Mouse (Mus musculus) liver, embryonic 15.5 days (tissue): Measurements from ENCODE around the gene Sparcl1. TPM values are rescaled to one million over a fixed set of nuclear protein-coding genes. Genes with fewer than 3 reads are reported as not detected.

Experiments used
- ATAC-seq: fragments of 200-750 bp; cut with Nextera tagmentation; 2 replicates; pipeline ENCODE4 v1.8.0; 2017; ENCODE audit warnings: moderate number of reproducible peaks, mild to moderate bottlenecking, moderate library complexity; ENCODE audit not compliant: insufficient read depth
- H3K27ac ChIP-seq: fragments of 300-500 bp; sonication (generic); replicated peaks from 2 replicates; pipeline ENCODE4 v1.5.1; 2015; ENCODE audit warnings: mild to moderate bottlenecking, inconsistent platforms
- H3K27me3 ChIP-seq: fragments of 300-500 bp; sonication (generic); 2 replicates; pipeline ENCODE4 v1.6.1; 2015; ENCODE audit warnings: mild to moderate bottlenecking, inconsistent platforms
- H3K36me3 ChIP-seq: fragments of 300-500 bp; sonication (generic); replicated peaks from 2 replicates; pipeline ENCODE4 v1.6.1; 2015; ENCODE audit warnings: moderate library complexity, mild to moderate bottlenecking, inconsistent platforms
- H3K4me1 ChIP-seq: fragments of 300-500 bp; sonication (generic); replicated peaks from 2 replicates; pipeline ENCODE4 v1.6.1; 2015; ENCODE audit warnings: inconsistent platforms
- H3K4me2 ChIP-seq: fragments of 300-500 bp; sonication (generic); 2 replicates; pipeline ENCODE4 v1.6.1; 2015; ENCODE audit warnings: moderate library complexity, mild to moderate bottlenecking, inconsistent platforms
- H3K4me3 ChIP-seq: fragments of 300-500 bp; sonication (generic); replicated peaks from 2 replicates; pipeline ENCODE4 v1.5.1; 2015; ENCODE audit warnings: mild to moderate bottlenecking, inconsistent platforms
- H3K9ac ChIP-seq: fragments of 300-500 bp; sonication (generic); 2 replicates; pipeline ENCODE4 v1.6.1; 2015; ENCODE audit warnings: moderate library complexity, mild to moderate bottlenecking, inconsistent platforms
- H3K9me3 ChIP-seq: fragments of 300-500 bp; sonication (generic); replicated peaks from 2 replicates; pipeline ENCODE4 v1.6.1; 2016; ENCODE audit warnings: inconsistent platforms
- WGBS: fragments of 180-500 bp; shearing (Covaris S2); methylation state at CpG from one replicate; pipeline ENCODE4 v1.1.7; 2015; ENCODE audit warnings: mixed read lengths; ENCODE audit not compliant: insufficient replicate concordance; 5-methylcytosine and 5-hydroxymethylcytosine counted together
- polyA plus RNA-seq: library from polyadenylated mRNA; unstranded; fragments of >200 nt; fragmentation: Nextera tagmentation; extraction: Ambion mirVana; gene quantifications from 2 replicates; pipeline ENCODE4 v1.2.1, GENCODE M21; 2015

The Sparcl1 gene
- polyA plus RNA-seq, 1 experiment from 2014 or later: 3.2 TPM

DNA sequence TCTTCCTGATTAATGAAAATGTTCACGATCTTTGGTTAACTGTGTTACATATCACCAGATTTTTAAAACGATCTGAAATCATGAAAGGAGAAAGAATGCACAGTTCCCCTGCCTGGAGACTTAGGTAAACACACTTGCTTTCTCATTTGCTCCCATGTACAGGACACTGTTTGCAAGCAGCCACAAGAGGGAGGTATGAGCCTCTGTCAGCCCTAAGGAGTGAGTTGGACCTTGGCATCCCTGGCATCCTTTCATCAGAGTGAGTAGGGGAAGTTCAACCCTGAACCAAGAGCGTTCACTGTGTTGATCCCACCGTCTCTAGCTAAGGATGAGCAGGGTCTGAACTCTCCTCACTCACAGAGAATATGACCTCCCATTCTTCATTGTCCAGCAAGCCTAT, 18.0 kb upstream of the Sparcl1 start:
- WGBS: 36% methylated on average over 4 of the region's 4 CpGs
- ATAC-seq: no peak
- H3K27me3 ChIP-seq: no peaks in the 10 kb centered on the region

GRCm38 (mm10) chr5:104130891-104131290, 17.4 kb upstream of the Sparcl1 start:
- Histone ChIP-seq H3K4me2 (no peak overlapping the region), H3K27me3 (no peaks in the 10 kb centered on the region), H3K4me1 (no peaks in the 10 kb centered on the region), H3K9me3 (no peaks in the 10 kb centered on the region), H3K9ac (no peak overlapping the region), H3K36me3 (no peaks in the 10 kb centered on the region), H3K4me3 (no peak overlapping the region), H3K27ac (no peak overlapping the region)
- 73% methylated on average over 4 of the region's 4 CpGs for WGBS
- ATAC-seq: no peak

More for the DNA sequence above, 18.0 kb upstream of the Sparcl1 start:
- Histone ChIP-seq H3K4me3 (no peak overlapping the region), H3K27ac (no peak overlapping the region), H3K4me1 (no peaks in the 10 kb centered on the region), H3K9me3 (no peaks in the 10 kb centered on the region), H3K4me2 (no peak overlapping the region), H3K9ac (no peak overlapping the region), H3K36me3 (no peaks in the 10 kb centered on the region)

DNA sequence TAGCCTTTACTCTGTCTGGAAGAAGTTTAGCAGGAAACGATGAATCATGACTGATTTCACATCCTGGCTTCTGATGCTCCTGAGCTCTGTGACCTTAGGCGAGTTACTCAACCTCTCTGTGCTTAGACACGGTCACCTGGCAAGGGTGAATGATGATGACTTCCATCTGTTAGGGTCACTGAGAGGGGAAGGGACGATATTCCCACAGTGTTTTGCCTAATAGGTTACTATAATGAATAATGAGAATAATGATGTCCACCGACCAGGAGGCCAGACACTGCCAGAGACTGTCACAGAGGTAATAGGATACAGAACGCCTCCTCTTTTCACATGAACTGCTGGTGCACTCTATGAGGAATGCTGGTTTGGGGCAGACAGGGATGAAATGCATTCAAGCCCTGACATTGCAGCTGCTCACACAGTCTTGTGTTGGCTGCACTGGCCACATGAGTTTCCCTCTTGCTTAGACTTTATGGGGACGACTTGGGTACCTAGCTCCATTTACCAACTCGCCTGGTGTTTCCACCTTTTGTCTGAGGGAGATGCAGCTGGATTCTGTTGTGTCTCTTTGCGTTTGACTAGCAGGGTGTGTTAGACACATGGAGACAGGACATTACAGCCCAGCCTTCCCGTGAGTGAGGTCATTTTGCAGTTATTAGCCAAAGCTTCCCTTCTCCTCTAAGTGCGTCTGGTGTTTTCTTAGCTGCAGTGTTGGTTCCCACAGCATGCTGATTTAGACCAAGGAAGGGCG, 14.9 kb upstream of the Sparcl1 start:
- no peak overlapping the region for H3K4me3 ChIP-seq
- H3K9me3 ChIP-seq: no peaks in the 10 kb centered on the region
- no peak overlapping the region for H3K27ac ChIP-seq
- H3K4me2 ChIP-seq: no peak overlapping the region
- H3K9ac ChIP-seq: no peak overlapping the region
- no peaks in the 10 kb centered on the region for H3K27me3 ChIP-seq
- no peaks in the 10 kb centered on the region for H3K4me1 ChIP-seq
- no peak for ATAC-seq
- no peaks in the 10 kb centered on the region for H3K36me3 ChIP-seq
- WGBS: 46% methylated on average over 12 of the region's 12 CpGs

GRCm38 (mm10) chr5:104127351-104127750, 13.8 kb upstream of the Sparcl1 start:
- no peaks in the 10 kb centered on the region for H3K9me3 ChIP-seq
- no peak overlapping the region for H3K4me3 ChIP-seq
- no peaks in the 10 kb centered on the region for H3K36me3 ChIP-seq
- H3K27ac ChIP-seq: no peak overlapping the region
- no peak overlapping the region for H3K4me2 ChIP-seq
- ATAC-seq: no peak
- H3K9ac ChIP-seq: no peak overlapping the region
- 27% methylated on average over 1 of the region's 1 CpGs for WGBS
- H3K4me1 ChIP-seq: no peaks in the 10 kb centered on the region
- H3K27me3 ChIP-seq: no peaks in the 10 kb centered on the region

DNA sequence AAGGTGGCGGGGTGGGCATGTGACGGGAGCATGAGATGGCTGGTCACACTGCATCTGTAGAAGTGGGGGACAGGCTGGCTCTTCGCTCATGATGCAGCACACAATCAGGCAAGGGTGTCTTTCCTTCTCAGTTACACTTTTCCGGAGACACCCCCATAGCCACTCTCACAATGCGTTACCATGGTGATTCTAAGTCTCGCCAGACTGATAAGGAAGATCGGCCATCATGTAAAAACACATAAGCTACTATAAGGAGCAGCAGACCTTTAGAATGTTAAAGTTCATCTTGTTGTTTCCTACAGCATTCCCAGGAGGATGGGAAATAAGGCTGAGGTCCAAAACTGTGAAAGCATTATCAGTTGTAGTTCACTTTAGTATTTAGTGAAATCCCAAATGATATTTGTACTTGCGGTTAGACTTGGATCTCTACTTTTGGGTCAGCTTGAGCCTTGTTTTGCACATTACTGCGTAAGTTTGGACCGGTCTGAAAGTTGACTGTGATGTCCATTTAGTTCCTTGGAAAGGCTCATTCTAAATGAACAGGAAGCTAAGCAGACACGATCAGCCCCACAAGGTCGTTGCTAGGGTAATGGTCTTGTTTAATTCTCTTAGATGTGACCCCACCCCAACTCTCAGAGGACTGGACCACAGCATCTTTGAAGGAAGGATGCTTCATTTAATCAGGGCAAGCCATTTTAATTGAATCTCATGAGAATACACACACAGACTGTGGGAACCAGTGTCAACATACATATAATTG, 13.2 kb upstream of the Sparcl1 start:
- H3K4me3 ChIP-seq: no peak overlapping the region
- no peak overlapping the region for H3K9ac ChIP-seq
- no peaks in the 10 kb centered on the region for H3K4me1 ChIP-seq
- 70% methylated on average over 12 of the region's 12 CpGs for WGBS
- no peaks in the 10 kb centered on the region for H3K27me3 ChIP-seq
- H3K4me2 ChIP-seq: no peak overlapping the region
- no peak overlapping the region for H3K27ac ChIP-seq
- no peak for ATAC-seq
- no peaks in the 10 kb centered on the region for H3K36me3 ChIP-seq
- no peaks in the 10 kb centered on the region for H3K9me3 ChIP-seq

- no peaks in the 10 kb centered on the region for H3K4me1 ChIP-seq
- H3K9me3 ChIP-seq: no peaks in the 10 kb centered on the region
- no peak overlapping the region for H3K27ac ChIP-seq
- ATAC-seq: no peak
- WGBS: 59% methylated on average over 6 of the region's 6 CpGs
- no peaks in the 10 kb centered on the region for H3K27me3 ChIP-seq
- no peak overlapping the region for H3K9ac ChIP-seq
- no peak overlapping the region for H3K4me2 ChIP-seq
- H3K4me3 ChIP-seq: no peak overlapping the region
- H3K36me3 ChIP-seq: no peaks in the 10 kb centered on the region
These were observed 10.6 kb upstream of the Sparcl1 start for GRCm38 (mm10) chr5:104124016-104124658.

DNA sequence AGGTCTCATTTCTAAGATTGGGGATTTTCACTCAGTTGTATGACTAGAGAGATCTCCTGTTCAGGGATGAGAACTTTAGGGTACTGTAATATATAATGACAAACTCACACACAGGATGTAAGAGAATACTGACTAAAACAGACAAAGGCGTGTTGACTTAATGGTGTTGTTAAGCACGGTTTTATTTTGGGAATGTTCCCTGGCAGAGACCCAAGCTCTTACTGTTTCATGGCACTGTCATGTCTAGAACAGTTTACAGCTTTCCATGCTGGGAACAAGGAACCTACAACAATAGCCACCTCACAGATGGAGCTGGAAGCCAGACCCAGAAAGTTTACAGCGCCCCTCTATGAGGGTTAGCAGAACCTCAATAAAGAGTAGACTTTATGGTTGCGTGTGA, 2.4 kb upstream of the Sparcl1 start:
- Histone ChIP-seq H3K27me3 (no peaks in the 10 kb centered on the region), H3K27ac (no peak overlapping the region), H3K4me3 (no peak overlapping the region), H3K4me1 (no peaks in the 10 kb centered on the region), H3K4me2 (no peak overlapping the region), H3K9me3 (no peaks in the 10 kb centered on the region), H3K36me3 (no peaks in the 10 kb centered on the region), H3K9ac (no peak overlapping the region)
- 75% methylated on average over 4 of the region's 4 CpGs for WGBS
- ATAC-seq: no peak

DNA sequence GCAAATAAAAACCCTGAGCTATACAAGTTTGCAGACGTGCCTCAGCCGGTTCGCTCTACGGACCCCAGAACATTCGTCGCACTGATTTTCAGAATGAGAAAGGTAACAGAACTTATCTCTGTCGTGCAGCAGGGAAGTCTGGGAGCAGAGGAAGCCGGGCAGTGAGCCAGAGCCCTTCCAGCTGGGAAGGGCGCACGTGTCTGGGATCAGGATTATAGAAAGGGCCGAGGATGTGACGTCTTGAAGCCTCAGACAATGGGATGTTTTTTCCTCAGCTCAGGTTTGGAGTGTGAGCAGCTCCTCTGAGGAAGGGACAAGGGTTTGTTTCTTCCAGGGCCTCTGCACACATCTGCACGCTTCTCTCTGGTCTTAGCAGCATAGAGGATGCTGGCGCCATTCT, 1.6 kb upstream of the Sparcl1 start:
- no peak overlapping the region for H3K4me2 ChIP-seq

GRCm38 (mm10) chr5:104112511-104112910, 1.0 kb downstream of the Sparcl1 start:
- no peak for ATAC-seq
- H3K4me1 ChIP-seq: no peaks in the 10 kb centered on the region
- H3K27ac ChIP-seq: no peak overlapping the region
- H3K4me2 ChIP-seq: no peak overlapping the region
- no peaks in the 10 kb centered on the region for H3K36me3 ChIP-seq
- no peak overlapping the region for H3K4me3 ChIP-seq
- WGBS: 12% methylated on average over 5 of the region's 5 CpGs
- no peak overlapping the region for H3K9ac ChIP-seq
- no peaks in the 10 kb centered on the region for H3K9me3 ChIP-seq
- no peaks in the 10 kb centered on the region for H3K27me3 ChIP-seq

More for the DNA sequence above, 1.6 kb upstream of the Sparcl1 start:
- no peak overlapping the region for H3K4me3 ChIP-seq
- H3K27me3 ChIP-seq: no peaks in the 10 kb centered on the region
- H3K36me3 ChIP-seq: no peaks in the 10 kb centered on the region
- no peak overlapping the region for H3K27ac ChIP-seq
- H3K4me1 ChIP-seq: no peaks in the 10 kb centered on the region
- no peak overlapping the region for H3K9ac ChIP-seq
- 42% methylated on average over 14 of the region's 14 CpGs for WGBS
- ATAC-seq: peak; percentile 42; the same call in 1 of the 2 replicates
- H3K9me3 ChIP-seq: no peaks in the 10 kb centered on the region

DNA sequence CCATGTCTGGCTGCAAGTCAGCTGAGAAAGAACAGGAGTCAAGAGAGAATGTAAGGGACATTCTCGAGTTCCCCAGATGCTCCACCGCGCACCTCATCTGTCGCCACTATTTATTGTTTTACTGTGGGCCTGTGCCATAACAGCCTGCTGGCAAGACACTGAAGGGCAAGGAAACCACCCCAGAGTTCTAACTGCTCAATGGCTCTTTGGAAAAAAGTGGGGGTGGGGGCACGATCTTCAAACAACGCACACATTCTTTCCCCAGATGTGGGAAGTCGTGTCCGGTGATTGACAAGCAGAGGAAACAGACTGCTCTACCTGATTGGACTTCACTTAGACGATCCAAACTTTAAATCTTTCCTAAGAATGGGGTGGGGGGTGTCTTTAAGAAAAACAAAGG, 1.5 kb downstream of the Sparcl1 start:
- no peaks in the 10 kb centered on the region for H3K27me3 ChIP-seq
- no peak overlapping the region for H3K9ac ChIP-seq
- no peak overlapping the region for H3K4me3 ChIP-seq
- H3K4me2 ChIP-seq: no peak overlapping the region
- ATAC-seq: no peak
- H3K36me3 ChIP-seq: no peaks in the 10 kb centered on the region
- H3K27ac ChIP-seq: no peak overlapping the region
- H3K4me1 ChIP-seq: no peaks in the 10 kb centered on the region
- H3K9me3 ChIP-seq: no peaks in the 10 kb centered on the region
- 7% methylated on average over 9 of the region's 9 CpGs for WGBS

DNA sequence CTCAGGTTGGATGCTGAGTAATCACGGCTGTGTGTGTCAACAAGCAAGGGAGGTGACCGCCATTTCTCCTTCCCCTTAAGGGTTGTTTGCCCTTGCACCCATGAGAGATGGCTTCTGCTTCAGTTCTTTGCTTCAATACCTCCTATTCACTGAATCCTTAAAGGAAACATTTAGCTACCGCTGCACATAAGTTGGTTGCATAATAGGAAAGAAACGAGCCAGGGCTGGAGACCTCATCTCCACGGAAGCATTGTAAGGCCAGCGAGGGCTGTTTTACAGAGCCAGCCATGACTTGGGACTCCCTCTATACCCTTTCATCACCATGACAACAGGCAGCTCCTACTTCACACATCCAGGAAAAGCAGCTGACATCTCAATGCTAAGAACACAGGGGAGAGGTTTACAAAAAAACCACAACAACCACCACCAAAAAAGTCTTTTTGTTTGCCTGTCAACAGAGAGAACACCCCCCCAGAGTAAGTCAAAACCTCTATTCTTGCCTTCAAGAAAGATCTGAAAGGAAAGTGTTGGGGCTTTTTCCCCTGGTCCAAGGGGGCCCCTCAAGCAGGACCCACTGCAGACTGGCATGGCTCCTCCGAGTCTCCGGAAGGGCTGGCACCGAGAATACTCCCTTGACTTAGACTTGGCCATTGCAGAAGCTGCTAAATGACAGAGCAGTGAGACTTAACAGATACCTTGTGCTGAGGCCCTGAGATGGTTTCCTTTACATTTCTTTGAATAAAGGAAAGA, 3.2 kb downstream of the Sparcl1 start:
- Histone ChIP-seq H3K9me3 (no peaks in the 10 kb centered on the region), H3K36me3 (no peaks in the 10 kb centered on the region), H3K9ac (no peak overlapping the region), H3K27me3 (no peaks in the 10 kb centered on the region), H3K4me3 (no peak overlapping the region), H3K4me1 (no peaks in the 10 kb centered on the region), H3K4me2 (no peak overlapping the region), H3K27ac (no peak overlapping the region)
- no peak for ATAC-seq
- WGBS: 33% methylated on average over 9 of the region's 9 CpGs
